Mouse (Mus musculus) ovary, postnatal 36 days (tissue): Measurements from ENCODE around the gene Arhgef19.
A peak's percentile ranks its signal among the peaks of the same experiment; 100 is the strongest.

Experiments
- DNase-seq: peaks from one replicate; pipeline ENCODE4 v3.0.0; 2022; ENCODE audit warnings: low spot score, mixed read lengths

Arhgef19 gene

DNA sequence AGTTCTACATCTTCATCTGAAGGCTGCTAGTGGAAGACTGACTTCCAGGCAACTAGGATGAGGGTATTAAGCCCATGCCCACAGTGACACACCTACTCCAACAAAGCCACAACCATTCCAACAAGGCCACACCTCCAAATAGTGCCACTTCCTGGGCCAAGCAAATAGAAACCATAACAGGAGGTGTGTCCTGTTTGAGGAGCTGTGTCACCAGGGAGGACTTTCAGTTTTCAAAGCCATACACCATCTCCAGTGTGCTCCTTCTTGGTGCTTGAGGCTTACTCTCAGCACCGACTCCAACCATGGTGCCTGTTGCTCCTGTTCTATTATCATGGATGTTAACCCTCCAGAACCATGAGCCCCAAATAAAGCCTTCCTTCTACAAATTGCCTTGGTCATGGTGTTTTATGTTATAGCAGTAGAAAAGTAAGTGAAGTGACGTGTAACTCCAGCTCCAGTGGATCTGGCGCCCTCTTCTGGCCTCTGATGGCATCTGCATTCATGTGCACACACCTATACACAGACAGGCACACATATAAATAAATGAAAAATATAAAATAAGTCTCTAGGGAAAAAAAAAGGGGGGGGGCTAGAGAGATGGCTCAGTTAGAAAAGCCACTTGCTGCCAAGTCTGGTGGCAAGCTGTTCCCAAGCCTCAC lies 26.8 kb downstream of the Arhgef19 start:
- no peak for DNase-seq

DNA sequence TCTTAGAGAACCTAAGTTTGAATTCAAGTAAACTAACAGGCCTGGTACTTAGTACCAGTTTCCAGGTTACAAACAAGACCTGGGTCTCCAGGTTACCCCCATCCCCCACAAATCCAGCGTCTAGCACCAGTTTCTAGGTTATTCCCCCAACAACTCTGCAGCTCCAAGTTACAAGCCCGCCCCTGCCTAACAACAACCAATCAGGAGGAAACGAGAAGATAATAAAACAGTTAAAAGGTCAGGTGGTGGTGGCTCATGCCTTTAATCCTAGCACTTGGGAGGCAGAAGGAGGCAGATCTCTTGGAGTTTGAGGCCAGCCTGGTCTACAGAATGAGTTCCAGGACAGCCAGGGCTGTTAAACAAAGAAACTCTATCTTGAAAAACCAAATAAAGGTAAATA lies 28.0 kb downstream of the Arhgef19 start:
- no peak for DNase-seq

DNA sequence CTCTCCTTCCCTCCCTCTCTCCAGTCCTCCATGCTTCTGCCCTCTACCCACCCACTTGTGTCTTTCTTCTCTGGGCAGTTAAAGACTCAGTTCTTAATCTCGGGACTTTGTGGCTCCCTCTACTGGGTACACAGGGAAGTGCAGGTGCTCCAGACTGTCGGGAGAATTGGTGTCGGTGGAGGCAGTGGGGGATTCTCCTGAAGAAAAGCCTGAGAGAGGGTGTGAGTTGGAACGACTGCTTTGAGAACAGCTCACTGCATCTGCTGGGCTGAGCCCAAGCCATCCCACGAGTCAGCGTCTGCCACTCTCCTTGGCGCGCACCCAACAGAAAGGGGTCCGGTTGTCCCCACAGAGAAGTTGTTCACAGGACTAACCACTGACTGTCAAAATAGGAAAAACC lies 28.5 kb downstream of the Arhgef19 start:
- DNase-seq: no peak

DNA sequence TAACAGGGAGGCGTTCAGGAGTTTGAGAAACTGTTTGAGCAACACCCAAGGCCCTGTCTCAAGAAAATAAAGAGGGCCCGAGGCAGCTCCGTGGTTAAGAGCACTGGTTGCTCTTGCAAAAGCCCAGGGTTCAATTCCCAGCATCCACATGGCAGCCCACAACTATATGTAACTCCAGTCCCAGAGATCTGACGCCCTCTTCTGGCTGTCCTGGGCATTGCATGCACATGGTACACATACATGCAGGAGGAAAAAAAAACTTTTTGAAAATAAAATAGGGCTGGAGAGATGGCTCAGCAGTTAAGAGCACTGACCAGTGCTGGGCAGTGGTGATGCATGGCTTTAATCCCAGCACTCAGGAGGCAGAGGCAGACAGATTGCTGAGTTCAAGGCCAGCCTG lies 29.1 kb downstream of the Arhgef19 start:
- no peak for DNase-seq

DNA sequence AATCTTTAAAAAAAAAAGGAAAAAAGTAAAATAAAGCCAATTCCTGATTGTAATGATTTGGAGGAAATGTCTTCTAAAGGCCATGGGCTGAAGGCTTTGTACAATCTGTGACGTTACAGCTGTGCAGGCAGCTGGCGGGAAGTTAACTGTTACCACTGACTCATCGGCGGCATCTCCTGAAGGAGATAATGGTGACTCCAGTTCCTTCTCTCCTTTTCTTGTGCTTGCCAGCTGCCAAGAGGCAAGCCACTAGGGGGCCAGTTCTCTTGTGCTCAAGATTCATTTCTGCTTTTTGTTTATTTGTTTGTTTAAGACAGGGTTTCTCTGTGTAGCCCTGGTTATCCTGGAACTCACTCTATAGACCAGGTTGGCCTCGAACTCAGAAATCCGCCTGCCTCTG lies 29.8 kb downstream of the Arhgef19 start:
- DNase-seq: no peak

DNA sequence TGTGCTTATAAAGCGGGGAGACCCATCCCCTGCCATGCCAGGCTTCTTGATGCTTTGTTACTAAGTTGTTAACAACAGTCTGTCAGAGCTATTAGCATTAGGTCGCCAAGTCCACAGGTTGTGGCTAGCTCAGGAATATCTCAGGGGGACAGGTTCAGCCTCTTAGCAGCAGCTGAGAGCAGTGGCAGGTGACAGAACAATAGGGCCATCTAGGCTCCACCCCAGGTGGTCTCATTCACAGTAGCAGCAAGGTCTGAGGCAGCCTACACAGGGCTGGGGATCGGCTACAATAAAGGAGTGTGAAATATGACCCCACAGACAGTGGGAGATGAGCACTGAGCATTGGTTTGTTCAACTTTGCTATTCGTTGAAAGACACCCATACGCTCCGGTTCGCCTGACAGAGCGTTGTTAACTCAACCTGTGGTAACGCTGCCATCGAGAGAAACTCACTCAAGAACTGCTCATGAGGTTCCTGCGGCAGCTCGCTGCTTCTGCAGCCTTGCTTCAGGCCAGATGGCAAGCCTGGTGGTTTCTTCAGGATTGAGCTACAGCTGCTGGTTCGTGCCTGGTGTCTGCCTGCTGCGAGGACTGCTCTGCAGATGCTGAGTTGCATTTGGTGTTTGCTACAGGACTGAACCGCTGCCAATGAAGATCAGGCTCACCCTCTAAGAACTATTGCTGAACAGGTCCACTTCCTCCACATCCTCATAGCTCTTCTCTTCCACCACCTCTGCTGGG lies 31.1 kb downstream of the Arhgef19 start:
- no peak for DNase-seq

DNA sequence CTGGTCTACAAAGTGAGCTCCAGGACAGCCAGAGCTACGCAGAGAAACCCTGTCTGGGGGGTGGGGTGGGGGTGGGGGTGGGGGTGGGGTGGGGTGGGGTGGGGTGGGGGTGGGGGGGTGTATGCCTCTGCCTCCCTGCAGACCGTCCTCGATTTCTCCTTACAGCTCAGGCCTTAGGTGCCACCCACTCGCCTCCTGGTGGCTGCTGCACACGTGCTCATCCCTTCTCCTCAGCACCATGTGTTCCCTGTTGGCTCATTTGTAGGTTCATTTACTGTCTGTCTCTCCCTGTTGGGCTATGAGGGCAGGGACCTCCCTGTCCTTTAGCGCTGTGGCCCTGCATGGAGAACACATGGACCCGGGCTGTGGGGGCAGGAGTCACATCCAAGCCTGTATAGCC lies 31.9 kb downstream of the Arhgef19 start:
- DNase-seq: no peak

DNA sequence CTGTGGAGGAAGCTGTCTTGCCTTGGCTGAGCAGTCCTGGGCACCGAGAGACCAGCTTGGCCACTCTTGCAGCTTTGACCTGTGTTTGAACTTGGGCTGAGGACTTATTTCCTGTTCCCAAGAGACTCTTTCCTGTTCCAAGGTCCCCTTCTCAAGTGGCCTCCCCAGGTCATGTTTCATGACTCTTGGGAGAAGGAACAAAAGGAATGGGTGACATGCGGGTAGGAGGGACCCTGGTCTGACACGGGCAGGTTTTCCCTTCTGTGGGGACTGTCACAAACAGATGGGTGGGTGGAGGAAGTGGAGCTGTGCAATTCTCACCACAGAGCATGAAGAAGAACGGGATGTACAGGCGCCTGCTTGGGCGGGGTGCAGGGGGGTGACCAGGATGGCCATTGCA lies 32.4 kb downstream of the Arhgef19 start:
- no peak for DNase-seq

DNA sequence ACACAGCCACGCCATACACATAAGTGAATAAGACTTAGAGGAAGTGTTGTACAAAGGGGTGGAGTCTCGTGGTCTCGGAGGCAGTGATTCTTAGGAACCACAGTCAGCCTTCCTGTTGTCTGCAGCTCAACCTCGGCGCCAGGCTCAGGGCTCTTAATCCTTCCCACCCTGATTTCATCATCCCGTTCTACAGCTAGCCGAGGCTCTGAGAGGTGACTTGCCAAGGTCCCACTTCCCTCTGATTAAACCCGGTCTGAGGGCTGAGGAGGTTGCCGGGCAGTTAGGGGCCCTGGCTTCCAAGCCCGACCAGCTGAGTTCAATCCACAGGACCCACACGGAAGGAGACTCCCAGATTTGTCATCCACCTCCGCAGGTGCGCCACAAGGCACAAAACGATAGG lies 33.6 kb downstream of the Arhgef19 start:
- no peak for DNase-seq

DNA sequence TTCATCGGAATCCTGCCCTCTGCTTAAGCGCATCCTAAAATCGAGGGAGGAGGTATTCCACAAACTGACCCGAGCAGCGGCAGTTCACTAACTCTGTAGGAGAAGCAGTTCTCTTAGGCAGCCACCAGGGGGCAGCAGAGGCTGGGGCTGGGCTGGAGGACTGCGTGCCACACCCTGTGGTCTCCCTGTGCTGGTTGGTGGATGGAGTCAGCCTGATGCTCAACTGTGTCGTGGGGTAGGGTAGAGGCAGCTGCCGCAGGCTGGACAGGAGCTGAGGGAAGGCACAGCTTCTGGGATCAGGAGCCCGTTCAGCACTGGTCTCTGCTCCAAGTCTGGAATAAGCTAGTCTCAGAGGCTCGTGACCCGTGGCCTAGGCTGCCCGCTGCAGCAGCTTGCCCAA lies 34.0 kb downstream of the Arhgef19 start:
- DNase-seq: peak; percentile 83

DNA sequence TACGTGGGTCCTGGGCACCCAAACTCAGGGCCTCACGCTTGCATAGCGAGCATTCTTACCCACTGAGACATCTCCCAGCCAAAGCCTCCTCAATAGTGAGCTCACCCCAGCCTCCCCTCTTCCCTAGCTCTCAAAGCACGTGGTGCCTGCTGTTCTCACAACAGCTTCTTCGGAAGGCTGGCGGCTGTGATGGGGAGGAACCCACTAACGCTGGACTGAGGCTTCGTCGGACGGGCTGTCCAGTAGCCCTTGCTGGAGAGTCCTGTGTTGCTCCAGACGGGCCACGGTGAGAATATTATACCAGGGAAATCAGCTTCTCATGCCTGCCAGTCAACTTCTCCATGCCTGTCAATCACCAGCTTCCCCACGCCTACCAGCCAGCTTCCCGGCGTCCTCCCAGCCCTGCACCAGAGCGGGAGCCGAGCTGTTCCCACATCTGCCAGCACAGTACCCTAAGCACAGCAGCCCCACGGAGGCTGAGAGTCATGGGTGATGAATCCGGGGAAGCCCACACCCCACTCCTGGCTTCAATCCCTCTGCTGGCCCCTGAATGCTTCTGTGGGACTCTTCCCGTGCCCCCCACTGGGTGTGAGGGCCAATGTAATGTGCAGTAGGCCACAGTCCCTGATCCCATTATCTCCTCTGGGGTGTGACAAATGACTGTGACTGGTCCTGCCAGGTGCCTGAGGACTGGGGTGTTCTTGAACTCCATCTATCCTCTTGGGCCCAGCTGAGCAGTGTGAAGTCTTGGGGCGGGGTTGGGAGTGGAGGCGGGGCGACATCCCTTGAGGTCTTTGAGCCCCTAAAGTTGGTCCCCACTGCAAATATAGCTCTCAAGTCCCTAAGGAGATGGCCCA lies 35.4 kb downstream of the Arhgef19 start:
- no peak for DNase-seq

DNA sequence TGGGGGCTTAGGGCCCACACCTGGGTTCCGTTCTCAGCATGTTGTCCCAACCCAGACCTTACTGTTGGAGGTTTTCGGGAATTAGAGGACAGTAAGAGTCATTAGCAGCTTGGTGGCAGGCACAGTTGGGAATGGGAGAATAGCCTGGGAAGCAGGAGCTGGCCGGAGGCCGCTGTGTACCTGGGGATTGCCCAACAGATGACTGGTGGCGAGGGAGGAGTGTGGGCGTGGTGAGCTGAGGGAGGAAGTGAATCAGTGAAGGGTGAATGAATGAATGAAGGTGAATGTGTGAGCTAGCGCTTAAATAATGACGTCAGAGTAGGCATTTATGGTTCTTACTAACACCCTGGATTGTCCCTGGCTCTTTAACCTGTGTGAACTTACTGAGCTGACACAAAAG lies 37.9 kb downstream of the Arhgef19 start:
- no peak for DNase-seq

DNA sequence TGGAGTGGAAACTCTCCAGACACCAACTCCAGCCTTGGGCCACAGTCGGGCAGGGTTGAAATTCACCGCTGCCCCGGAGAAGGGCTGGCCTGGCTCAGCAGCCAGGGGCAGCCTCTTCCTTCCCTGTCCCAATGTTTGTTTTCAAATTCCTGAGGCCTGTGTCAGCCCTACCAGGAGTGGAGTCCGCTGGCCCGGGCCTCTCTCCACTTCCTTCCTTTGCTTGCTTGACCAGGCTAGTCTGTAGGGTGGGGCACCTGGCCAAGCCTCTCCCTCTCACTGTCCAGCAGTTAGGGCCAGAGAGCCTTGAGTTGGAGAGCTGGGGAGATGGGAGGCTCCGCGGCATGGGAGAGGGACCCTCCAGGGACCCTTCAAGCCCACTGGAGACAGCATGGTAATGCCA lies 38.9 kb downstream of the Arhgef19 start:
- DNase-seq: peak; percentile 74

DNA sequence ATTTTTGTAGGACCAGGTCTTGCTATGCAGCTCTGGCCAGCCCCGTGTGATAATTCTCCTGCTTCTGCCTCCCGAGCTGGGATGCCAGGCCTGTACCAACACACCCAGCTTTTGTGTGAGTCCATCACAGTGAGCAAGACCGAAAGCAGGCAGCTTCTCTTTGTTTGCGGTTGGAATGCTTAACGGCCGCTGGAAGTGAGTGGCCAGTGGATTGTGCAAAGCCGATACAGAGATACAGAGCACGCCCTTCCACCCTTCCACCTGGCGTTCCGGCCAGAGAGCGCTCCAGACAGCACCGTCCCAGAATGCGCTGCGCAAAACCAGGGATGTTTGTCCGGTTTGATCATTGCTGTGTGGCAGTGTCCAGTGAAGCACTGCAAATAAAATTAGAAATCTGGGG lies 40.0 kb downstream of the Arhgef19 start:
- no peak for DNase-seq

DNA sequence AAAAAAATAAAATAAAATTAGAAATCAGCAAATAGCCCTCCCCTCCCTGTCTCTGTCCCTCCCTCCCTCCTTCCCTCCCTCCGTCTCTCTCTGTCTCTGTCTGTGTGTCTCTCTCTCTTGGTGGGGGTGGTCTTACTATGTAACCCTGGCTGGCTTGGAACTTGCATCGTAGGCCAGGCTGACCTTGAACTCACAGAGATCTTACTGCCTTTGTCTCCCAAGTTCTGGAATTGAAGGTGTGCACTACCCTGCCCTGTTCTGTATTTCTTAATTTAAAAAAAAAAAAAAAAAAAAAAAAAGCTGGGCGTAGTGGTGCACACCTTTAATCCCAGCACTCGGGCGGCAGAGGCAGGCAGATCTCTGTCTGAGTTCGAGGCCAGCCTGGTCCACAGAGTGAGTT lies 40.5 kb downstream of the Arhgef19 start:
- DNase-seq: no peak

DNA sequence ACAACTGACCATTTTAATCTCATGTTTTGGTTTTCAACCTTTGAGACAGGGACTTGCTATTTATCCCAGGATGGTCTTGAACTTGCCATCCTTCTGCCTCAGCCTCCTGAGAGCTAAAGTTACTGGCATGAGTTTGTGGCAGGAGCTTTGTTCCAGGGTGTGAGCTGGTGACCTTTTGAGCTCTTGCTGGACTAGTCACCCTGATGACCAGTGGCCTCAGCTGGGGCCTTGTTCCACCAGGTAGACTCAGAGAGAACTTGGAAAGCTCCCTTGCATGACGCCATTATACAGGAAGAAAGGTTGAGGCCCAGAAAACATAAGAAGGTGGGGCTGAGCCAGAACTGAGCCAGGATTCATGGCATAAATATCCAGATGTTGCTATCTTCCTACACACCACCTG lies 41.2 kb downstream of the Arhgef19 start:
- no peak for DNase-seq

DNA sequence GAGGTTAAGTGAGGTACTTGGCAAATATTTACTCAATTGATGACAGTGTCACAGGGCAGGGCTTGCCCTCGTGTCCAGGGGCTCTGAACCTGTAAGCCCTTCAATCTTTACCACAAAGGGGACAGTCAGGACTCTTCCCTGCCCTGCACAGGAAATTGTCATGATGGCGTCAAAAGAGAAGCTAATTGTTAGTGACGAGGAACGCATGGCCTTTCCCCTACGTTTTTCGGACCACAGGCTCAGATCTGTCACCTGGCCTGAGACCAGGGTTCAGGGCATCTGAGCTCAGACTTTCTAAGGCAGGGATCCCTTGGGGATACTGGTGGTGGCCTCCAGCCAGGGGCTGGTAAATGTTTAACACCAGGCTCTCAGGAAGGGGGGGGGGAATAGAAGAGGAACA lies 41.9 kb downstream of the Arhgef19 start:
- DNase-seq: no peak

DNA sequence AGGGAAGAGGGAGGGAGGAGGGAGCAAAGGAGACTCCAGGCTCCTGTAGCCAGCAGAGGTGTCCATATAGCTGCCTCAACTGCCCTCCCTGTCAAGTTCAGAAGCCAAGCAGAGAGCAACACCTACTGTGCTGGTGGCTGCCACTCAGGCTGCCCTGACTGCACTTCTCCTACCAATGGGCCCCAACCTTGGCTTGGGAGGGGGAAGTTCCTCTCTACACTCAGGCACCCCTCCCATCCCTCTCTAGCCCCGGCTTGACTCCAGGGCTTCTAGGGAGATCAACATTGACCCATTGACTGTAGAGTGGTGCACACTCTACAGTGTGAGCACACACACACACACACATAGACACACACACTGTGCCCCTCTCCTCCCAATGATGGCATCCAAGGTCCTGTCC lies 42.3 kb downstream of the Arhgef19 start:
- no peak for DNase-seq

DNA sequence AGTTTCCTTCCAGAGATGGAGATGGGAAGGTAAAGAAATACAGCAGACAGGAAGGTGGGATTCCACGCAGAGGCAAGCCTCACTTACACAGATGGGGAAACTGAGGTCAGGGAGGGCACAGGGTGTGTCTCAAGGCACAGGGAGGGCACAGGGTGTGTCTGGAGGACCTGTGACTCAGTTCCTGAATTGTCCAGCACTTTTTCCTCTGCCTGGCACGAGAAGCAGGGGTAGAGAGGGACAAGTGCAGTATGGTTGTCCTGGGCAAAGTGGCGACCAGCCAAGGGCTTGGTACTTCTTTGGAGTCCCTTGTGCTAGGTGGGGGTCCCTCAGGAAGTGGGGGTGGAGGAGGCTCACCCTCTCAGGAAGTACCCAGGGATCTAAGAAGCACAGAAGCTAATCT lies 42.8 kb downstream of the Arhgef19 start:
- no peak for DNase-seq

DNA sequence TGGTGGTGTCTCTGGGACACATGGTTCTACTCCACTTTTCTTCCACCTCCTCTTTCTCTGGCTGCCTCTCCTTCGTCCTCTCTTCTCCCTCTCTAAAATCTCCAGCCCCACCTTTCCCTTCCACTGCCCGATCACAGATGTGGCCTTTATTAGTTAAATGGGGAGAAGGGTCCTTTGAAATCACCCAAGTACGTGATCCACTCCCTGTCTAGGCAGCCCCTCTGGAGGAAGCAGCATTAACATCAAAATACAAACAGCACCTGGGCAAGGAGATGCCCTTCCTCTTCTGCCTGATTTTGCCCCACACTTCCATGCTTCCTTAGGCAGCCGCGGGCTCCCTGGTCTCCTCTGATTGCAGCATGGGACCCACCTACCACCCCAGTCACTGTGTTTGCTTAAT lies 43.3 kb downstream of the Arhgef19 start:
- DNase-seq: no peak

DNA sequence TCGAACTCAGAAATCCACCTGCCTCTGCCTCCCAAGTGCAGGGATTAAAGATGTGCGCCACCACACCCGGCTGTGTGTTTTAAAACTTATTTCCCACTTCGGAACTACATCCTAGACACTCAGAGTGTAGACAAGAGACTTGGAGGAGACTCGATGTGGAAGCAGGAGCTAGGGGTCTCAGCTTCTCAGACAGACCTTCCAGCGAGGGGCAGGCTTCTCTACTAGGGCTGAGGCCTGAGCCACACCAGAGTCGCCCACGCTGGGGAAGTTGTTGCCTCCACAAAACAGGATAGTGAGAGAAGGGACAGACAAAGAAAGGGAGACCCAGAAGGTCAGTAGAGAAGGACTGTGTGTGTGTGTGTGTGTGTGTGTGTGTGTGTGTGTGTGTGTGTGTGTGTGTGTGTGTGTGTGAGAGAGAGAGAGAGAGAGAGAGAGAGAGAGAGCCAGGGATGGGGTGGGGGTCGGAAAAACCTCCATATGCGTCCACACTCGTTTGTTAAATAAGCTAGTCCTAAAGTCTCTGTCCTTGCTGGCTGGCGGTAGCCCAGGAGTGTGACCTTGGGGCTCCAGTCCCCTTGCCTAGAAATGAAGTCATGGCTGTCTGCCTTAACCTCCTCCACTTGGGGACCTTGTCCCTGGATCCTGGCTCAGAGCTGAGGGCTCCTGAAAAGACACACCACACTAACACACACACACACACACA lies 44.0 kb downstream of the Arhgef19 start:
- DNase-seq: peak; percentile 55

DNA sequence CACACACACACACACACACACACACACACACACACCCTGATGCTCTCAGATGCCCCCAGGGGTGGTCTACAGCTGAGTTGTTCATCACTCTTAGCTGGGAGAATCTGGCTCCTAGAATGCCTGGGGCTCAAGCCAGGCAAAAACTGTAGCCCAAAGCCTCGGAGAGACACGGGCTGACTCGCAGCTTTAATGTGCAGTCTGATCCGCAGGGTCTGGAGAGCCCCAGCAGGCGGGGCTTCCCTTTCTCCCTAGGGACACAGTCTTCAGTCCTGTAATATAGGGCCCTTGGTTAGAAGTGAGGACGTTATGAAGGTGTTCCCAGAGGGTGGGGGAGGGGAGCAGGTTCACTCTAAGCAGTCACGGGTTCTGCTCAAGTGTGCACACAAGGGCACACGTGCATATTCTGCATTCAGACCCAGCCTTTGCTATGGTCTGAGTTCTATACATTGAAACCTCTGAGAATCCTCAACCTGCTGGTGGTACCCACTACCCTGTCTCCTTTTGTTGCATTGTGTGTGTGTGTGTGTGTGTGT lies 44.6 kb downstream of the Arhgef19 start:
- no peak for DNase-seq
